Mouse (Mus musculus) lung, embryonic 16.5 days (tissue): ENCODE results near the gene Xpo1. TPM values are rescaled to one million over a fixed set of nuclear protein-coding genes. Genes with fewer than 3 reads are reported as not detected.

Source experiments
- ATAC-seq: fragments of 200-750 bp; cut with Nextera tagmentation; 2 replicates; pipeline ENCODE4 v1.8.0; 2017; ENCODE audit warnings: low read depth, mild to moderate bottlenecking, moderate library complexity
- H3K27ac ChIP-seq: fragments of 300-500 bp; sonication (generic); 2 replicates; pipeline ENCODE4 v1.5.1; 2014; ENCODE audit warnings: mild to moderate bottlenecking, control low read depth, low read length
- H3K27me3 ChIP-seq: fragments of 300-500 bp; sonication (generic); 2 replicates; pipeline ENCODE4 v1.6.1; 2014; ENCODE audit warnings: low read depth, low read length, mixed read lengths; ENCODE audit not compliant: control insufficient read depth, insufficient read depth
- H3K36me3 ChIP-seq: fragments of 300-500 bp; sonication (generic); 2 replicates; pipeline ENCODE4 v1.6.1; 2014; ENCODE audit warnings: low read length; ENCODE audit not compliant: control insufficient read depth, insufficient read depth
- H3K4me1 ChIP-seq: fragments of 300-500 bp; sonication (generic); replicated peaks from 2 replicates; pipeline ENCODE4 v1.6.1; 2014; ENCODE audit warnings: low read length, mixed read lengths; ENCODE audit not compliant: control insufficient read depth, insufficient read depth
- H3K4me2 ChIP-seq: fragments of 300-500 bp; sonication (generic); 2 replicates; pipeline ENCODE4 v1.6.1; 2014; ENCODE audit warnings: low read depth, low read length, control low read depth
- H3K4me3 ChIP-seq: fragments of 300-500 bp; sonication (generic); 2 replicates; pipeline ENCODE4 v1.5.1; 2014; ENCODE audit warnings: mild to moderate bottlenecking, low read length, control low read depth
- H3K9ac ChIP-seq: fragments of 300-500 bp; sonication (generic); 2 replicates; pipeline ENCODE4 v1.6.1; 2014; ENCODE audit warnings: low read length, control low read depth
- H3K9me3 ChIP-seq: fragments of 300-500 bp; sonication (generic); 2 replicates; pipeline ENCODE4 v1.6.1; 2016; ENCODE audit warnings: low read length; ENCODE audit not compliant: control insufficient read depth
- WGBS: fragments of 180-500 bp; shearing (Covaris S2); extraction: QIAGEN DNeasy Blood & Tissue Kit; methylation state at CpG from one replicate; pipeline ENCODE4 v1.1.7; 2014; 5-methylcytosine and 5-hydroxymethylcytosine counted together
- polyA plus RNA-seq: library from polyadenylated mRNA; unstranded; fragments of >200 nt; fragmentation: Nextera tagmentation; extraction: Ambion mirVana; gene quantifications from 2 replicates; pipeline ENCODE4 v1.2.1, GENCODE M21; 2015

The Xpo1 gene
- 89.1 and 90.2 TPM in 2 replicates for polyA plus RNA-seq

- Histone ChIP-seq H3K9ac (peak within 1 kb of the TSS; percentile 100), H3K4me1 (peaks cover 20% of the 10 kb centered on the region), H3K4me2 (peak within 1 kb of the TSS; percentile 92), H3K36me3 (no peaks in the 10 kb centered on the region), H3K4me3 (peak within 1 kb of the TSS; percentile 99), H3K9me3 (no peaks in the 10 kb centered on the region), H3K27me3 (no peaks in the 10 kb centered on the region), H3K27ac (peak within 1 kb of the TSS; percentile 100)
- WGBS: under 1% methylated on average over 59 of the region's 60 CpGs
- peak; percentile 97 for ATAC-seq
These were observed at the start of gene Xpo1 for GRCm38 (mm10) chr11:23255427-23256193. Gene Xpo1, plus strand, starts transcription at chr11:23256041.

- H3K4me1 ChIP-seq: no peaks in the 10 kb centered on the region; the same call in 1 of the 2 replicates
- H3K4me3 ChIP-seq: no peak overlapping the region
- H3K27ac ChIP-seq: no peak overlapping the region
- no peaks in the 10 kb centered on the region for H3K9me3 ChIP-seq
- no peak overlapping the region for H3K4me2 ChIP-seq
- no peak overlapping the region for H3K9ac ChIP-seq
- peak; percentile 57; the same call in 1 of the 2 replicates for ATAC-seq
- no peaks in the 10 kb centered on the region for H3K36me3 ChIP-seq
- no peaks in the 10 kb centered on the region for H3K27me3 ChIP-seq
- whole genome bisulfite sequencing: 63% methylated on average over 7 of the region's 7 CpGs
These were observed 46.1 kb upstream of the Xpo1 start for GRCm38 (mm10) chr11:23209717-23210116.

DNA sequence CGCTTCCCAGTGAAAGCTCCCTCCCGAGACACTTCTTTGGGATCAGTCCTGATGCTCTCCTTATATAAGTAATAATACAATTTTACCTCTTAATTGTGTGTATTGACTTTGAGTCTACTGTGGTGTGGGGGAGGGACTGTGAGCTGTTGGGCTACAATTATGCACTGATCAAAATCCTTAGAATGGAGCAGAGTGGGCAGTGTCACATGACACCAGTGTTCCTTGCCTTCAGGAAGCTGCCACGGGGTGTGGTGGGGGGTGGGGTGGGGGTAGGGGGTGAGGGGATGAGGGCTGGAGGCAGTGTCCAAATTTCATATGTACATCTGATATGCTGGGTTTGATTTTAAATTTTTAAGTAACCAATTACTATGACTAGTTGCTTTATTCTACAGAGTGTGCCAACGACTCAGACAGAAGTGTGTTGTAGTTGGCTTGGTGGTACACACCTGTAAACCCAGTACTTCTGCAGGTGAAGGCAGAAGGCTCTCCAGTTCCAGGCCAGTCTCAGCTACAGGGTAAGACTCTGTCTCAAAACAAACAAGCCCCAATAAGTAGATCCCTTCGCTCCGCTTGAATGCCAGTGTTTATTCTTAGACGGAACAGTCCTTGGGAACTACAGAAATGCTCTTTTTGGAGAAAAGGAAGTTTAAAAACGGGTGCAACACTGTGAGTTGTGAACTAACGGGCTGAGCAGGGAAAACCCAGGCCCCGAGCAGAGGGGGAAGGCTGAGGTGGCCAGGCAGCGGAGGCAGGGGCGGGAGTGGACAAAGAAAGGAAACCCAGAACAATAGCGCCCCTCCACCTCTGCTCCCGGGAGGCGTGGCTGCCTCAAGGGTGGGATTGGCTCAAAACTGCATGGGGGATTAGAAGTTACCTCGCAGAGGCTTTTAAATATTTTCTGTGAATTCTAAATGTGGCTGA, 45.0 kb upstream of the Xpo1 start:
- WGBS: 14% methylated on average over 16 of the region's 16 CpGs
- Histone ChIP-seq H3K27me3 (no peaks in the 10 kb centered on the region), H3K27ac (peak overlapping the region; percentile 54), H3K4me3 (peak overlapping the region; percentile 33), H3K4me2 (peak overlapping the region; percentile 58), H3K36me3 (no peaks in the 10 kb centered on the region), H3K9me3 (no peaks in the 10 kb centered on the region), H3K4me1 (no peaks in the 10 kb centered on the region; the same call in 1 of the 2 replicates), H3K9ac (peak overlapping the region; percentile 59)
- ATAC-seq: peak; percentile 87

DNA sequence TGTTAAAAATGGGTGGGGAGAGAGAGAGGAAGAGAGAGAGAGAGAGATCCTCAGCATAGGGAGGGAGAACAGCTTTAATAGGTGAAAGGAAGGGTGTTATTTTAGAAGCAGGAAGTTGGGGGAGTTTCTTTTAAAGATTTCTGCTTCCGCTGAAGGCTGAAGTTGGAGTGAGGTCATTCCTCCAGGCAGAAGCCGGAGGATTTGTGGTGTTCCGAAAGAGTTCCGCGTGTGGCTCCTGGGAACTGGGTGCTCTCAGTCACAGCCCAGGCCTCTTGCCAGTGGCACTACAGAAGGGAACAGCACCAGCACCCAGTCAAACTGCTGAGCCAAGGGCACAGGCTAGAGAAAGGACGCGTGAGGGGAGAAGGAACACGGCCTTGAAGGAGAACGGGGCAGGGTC, 38.4 kb upstream of the Xpo1 start:
- no peaks in the 10 kb centered on the region for H3K36me3 ChIP-seq
- H3K27me3 ChIP-seq: no peaks in the 10 kb centered on the region
- H3K27ac ChIP-seq: no peak overlapping the region
- no peaks in the 10 kb centered on the region for H3K9me3 ChIP-seq
- ATAC-seq: no peak
- no peak overlapping the region for H3K4me3 ChIP-seq
- WGBS: 82% methylated on average over 9 of the region's 9 CpGs
- no peak overlapping the region for H3K9ac ChIP-seq
- H3K4me1 ChIP-seq: no peaks in the 10 kb centered on the region
- no peak overlapping the region for H3K4me2 ChIP-seq

GRCm38 (mm10) chr11:23236015-23236414, 19.8 kb upstream of the Xpo1 start:
- no peak for ATAC-seq
- Histone ChIP-seq H3K9me3 (no peaks in the 10 kb centered on the region), H3K4me2 (no peak overlapping the region), H3K27ac (no peak overlapping the region), H3K36me3 (no peaks in the 10 kb centered on the region), H3K4me3 (no peak overlapping the region), H3K9ac (no peak overlapping the region), H3K27me3 (no peaks in the 10 kb centered on the region), H3K4me1 (no peaks in the 10 kb centered on the region)
- 73% methylated on average over 4 of the region's 4 CpGs for WGBS

DNA sequence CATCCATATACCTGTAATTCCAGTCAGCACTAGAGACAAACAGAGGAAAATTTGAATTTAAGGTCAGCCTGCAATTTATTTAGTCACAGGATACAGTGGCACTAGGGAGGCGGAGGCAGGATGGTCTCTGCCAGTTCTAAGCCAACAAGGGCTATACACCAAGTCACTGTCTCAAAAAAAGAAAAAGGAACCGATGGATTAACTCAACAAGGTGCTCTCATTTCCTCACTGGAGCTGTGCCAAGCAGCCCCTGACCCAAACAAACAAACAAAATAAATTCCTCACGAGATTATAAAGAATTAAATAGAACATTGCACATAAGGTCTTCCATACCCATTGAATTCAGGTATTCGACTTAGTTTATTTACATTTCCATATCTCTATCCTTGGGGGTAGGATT, 1.9 kb upstream of the Xpo1 start:
- H3K9me3 ChIP-seq: no peaks in the 10 kb centered on the region
- no peak for ATAC-seq
- WGBS: 78% methylated on average over 4 of the region's 4 CpGs

GRCm38 (mm10) chr11:23254548-23254947, 1.3 kb upstream of the Xpo1 start:
- no peak for ATAC-seq
- peaks cover 15% of the 10 kb centered on the region for H3K4me1 ChIP-seq
- no peaks in the 10 kb centered on the region for H3K9me3 ChIP-seq
- no peaks in the 10 kb centered on the region for H3K36me3 ChIP-seq
- 73% methylated on average over 4 of the region's 4 CpGs for WGBS
- peak overlapping the region; percentile 99 for H3K4me3 ChIP-seq
- peak overlapping the region; percentile 83 for H3K9ac ChIP-seq
- H3K27ac ChIP-seq: peak overlapping the region; percentile 95
- H3K4me2 ChIP-seq: peak overlapping the region; percentile 66
- H3K27me3 ChIP-seq: no peaks in the 10 kb centered on the region

More for the DNA sequence above, 1.9 kb upstream of the Xpo1 start:
- Histone ChIP-seq H3K4me3 (no peak overlapping the region), H3K4me1 (peaks cover 11% of the 10 kb centered on the region), H3K27ac (no peak overlapping the region), H3K36me3 (no peaks in the 10 kb centered on the region), H3K27me3 (no peaks in the 10 kb centered on the region), H3K9ac (no peak overlapping the region), H3K4me2 (no peak overlapping the region)

GRCm38 (mm10) chr11:23255053-23255426, 801 bp upstream of the Xpo1 start:
- Histone ChIP-seq H3K27ac (peak overlapping the region; percentile 95), H3K36me3 (no peaks in the 10 kb centered on the region), H3K9ac (peak overlapping the region; percentile 83), H3K4me3 (peak overlapping the region; percentile 99), H3K4me1 (peaks cover 16% of the 10 kb centered on the region), H3K27me3 (no peaks in the 10 kb centered on the region), H3K9me3 (no peaks in the 10 kb centered on the region), H3K4me2 (peak overlapping the region; percentile 66)
- WGBS: 3% methylated on average over 24 of the region's 24 CpGs
- ATAC-seq: no peak

DNA sequence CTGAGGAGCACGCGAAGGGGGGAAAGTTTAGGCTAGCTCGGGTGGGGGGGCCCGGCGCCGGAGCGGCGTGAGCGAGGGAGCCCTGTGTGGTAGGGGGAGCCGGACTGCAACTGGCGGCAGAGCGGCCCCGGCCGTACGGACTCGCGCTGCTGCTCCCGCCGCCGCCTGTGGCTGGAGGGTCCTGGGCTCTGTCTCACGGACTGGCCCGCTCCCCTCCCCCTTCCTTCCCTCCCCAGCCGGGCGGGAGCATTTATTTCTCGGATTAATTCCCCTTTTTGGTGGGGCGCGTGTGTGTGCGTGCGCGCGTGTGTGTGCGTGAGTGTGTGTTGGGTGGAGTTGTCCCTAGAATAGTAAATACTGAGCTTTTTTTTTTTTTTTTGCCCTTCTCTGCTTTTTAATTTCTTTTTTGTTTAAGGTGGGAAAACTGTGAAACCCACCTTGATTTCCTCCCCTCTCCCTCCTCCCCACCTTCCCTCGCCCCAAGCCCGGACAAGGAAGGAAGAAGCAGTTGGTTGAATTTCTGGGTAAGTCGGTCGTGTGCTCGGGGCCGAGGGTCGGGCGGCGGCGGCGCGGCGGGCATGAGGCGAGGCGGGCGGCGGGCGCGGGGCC, 457 bp downstream of the Xpo1 start:
- WGBS: under 1% methylated on average over 39 of the region's 51 CpGs
- H3K9ac ChIP-seq: peak overlapping the region; percentile 100
- ATAC-seq: peak; percentile 27

More for the DNA sequence above, 457 bp downstream of the Xpo1 start:
- H3K27me3 ChIP-seq: no peaks in the 10 kb centered on the region
- no peaks in the 10 kb centered on the region for H3K9me3 ChIP-seq
- H3K4me3 ChIP-seq: peak overlapping the region; percentile 99
- peak overlapping the region; percentile 92 for H3K4me2 ChIP-seq
- peaks cover 20% of the 10 kb centered on the region for H3K4me1 ChIP-seq
- peak overlapping the region; percentile 100 for H3K27ac ChIP-seq
- H3K36me3 ChIP-seq: no peaks in the 10 kb centered on the region
